Mouse (Mus musculus) WW6 (cell line): ENCODE measurements around the gene Pcnp.

ENCODE experiments used
- DNase-seq: peaks from one replicate; pipeline ENCODE4 v3.0.0-alpha.2; 2013; ENCODE audit warnings: low read depth, low spot score

The Pcnp gene

GRCm38 (mm10) chr16:56036501-56036900 lies 7.0 kb upstream of the Pcnp start:
- no peak for DNase-seq

- no peak for DNase-seq
These were observed 5.0 kb upstream of the Pcnp start for GRCm38 (mm10) chr16:56034566-56034965.

GRCm38 (mm10) chr16:56028722-56029551 lies 602 bp downstream of the Pcnp start:
- DNase-seq, result no peak

- no peak for DNase-seq
These were observed 1.5 kb downstream of the Pcnp start for GRCm38 (mm10) chr16:56027854-56028629.

GRCm38 (mm10) chr16:56019660-56020059 lies 9.9 kb downstream of the Pcnp start:
- no peak for DNase-seq

- no peak for DNase-seq
These were observed 15.5 kb downstream of the Pcnp start for GRCm38 (mm10) chr16:56014076-56014475.

GRCm38 (mm10) chr16:56012789-56013743 lies 16.5 kb downstream of the Pcnp start:
- DNase-seq, result peak; percentile 24

GRCm38 (mm10) chr16:56008862-56009261 lies 20.7 kb downstream of the Pcnp start:
- no peak for DNase-seq

GRCm38 (mm10) chr16:56006798-56007197 lies 22.7 kb downstream of the Pcnp start:
- DNase-seq, result no peak

- no peak for DNase-seq
These were observed 35.3 kb downstream of the Pcnp start for GRCm38 (mm10) chr16:55994235-55994634.

- DNase-seq, result no peak
These were observed 39.2 kb downstream of the Pcnp start for GRCm38 (mm10) chr16:55990311-55990710.

- DNase-seq, result no peak
These were observed 43.5 kb downstream of the Pcnp start for GRCm38 (mm10) chr16:55986001-55986400.

- no peak for DNase-seq
These were observed 54.6 kb downstream of the Pcnp start for GRCm38 (mm10) chr16:55974903-55975285.

GRCm38 (mm10) chr16:55974256-55974902 lies 55.2 kb downstream of the Pcnp start:
- DNase-seq, result peak; percentile 61

GRCm38 (mm10) chr16:55973431-55974255 lies 55.9 kb downstream of the Pcnp start, which contains the start of gene Zbtb11:
TSS of gene Zbtb11 (plus strand) at chr16:55973883.
- DNase-seq, result peak; percentile 94

- DNase-seq, result no peak
These were observed 56.8 kb downstream of the Pcnp start for GRCm38 (mm10) chr16:55972626-55973201.

- no peak for DNase-seq
These were observed 57.6 kb downstream of the Pcnp start for GRCm38 (mm10) chr16:55971735-55972615.

GRCm38 (mm10) chr16:55970416-55970815 lies 59.1 kb downstream of the Pcnp start:
- DNase-seq, result no peak

- DNase-seq, result no peak
These were observed 60.4 kb downstream of the Pcnp start for GRCm38 (mm10) chr16:55969147-55969546.
